Mouse (Mus musculus) bone marrow, adult 2 months (tissue): Measurements from ENCODE around the gene Mccc2.

Experiments used
- CTCF ChIP-seq: fragments of 200-500 bp; IDR thresholded peaks from 2 replicates; pipeline ENCODE4 v1.5.1; 2011; ENCODE audit warnings: low read length, control low read depth; ENCODE audit not compliant: control insufficient read depth, insufficient read depth
- POLR2A ChIP-seq: fragments of 200-500 bp; IDR thresholded peaks from 2 replicates; pipeline ENCODE4 v1.6.1; 2011; ENCODE audit warnings: low read depth, mild to moderate bottlenecking, control low read depth, low read length, borderline replicate concordance; ENCODE audit not compliant: control insufficient read depth

- TF ChIP-seq POLR2A (no peak), CTCF (no peak)
These were observed 77.7 kb downstream of the Mccc2 start for GRCm38 (mm10) chr13:99937741-99938140.
